Mouse (Mus musculus): ENCODE measurements around the gene Mbnl2. TPM values are rescaled to one million over a fixed set of nuclear protein-coding genes. Genes with fewer than 3 reads are reported as not detected.

Gene Mbnl2
- total and polyA plus RNA-seq, 3 experiments: 24.4 to 158 (median 70.1) TPM

DNA sequence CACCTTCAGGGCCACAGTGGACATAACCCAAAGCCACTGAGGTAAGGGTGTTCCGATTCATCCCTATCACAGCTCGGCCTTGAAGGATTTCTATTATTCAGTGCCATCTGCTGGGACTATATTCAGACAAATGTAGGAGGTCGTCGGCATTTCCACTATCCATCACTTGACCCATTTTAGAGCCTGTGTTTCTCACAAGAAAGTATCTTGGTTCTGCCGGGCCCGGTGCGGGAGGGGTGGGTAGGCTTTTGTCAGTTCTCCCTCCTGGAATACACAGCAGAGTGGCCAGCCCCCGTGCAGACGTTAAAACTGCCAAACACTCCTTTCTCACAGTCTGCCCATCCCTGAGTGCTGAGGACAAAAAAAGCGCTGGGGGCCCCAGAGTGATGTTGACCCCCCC, 134.4 kb downstream of the Mbnl2 start:
- ATAC-seq (ENCODE audit: extremely low read depth, insufficient number of reproducible peaks, low FRiP score, poor library complexity, severe bottlenecking) (no peak), DNase-seq (ENCODE audit: low spot score) (no peak)
- TF ChIP-seq POLR2AphosphoS5 (IDR thresholded peaks at IDR 0.05; ENCODE audit: insufficient replicate concordance, low read depth, low read length) (no peak), TAL1 (conservative IDR thresholded peaks at IDR 0.05; ENCODE audit: low read depth, low read length) (no peak), GATA1 (IDR thresholded peaks at IDR 0.05; ENCODE audit: borderline replicate concordance, low read length) (no peak), CTCF (IDR thresholded peaks at IDR 0.05; ENCODE audit: low read depth, low read length) (no peak), GATA2 (IDR thresholded peaks at IDR 0.05; ENCODE audit: borderline replicate concordance, low read depth, low read length) (no peak)
- Histone ChIP-seq H3K4me1 (ENCODE audit: insufficient read depth, low read depth, low read length) (peaks cover 4% of the 10 kb centered on the region; the same call in 1 of the 2 replicates), H3K9me3 (replicated peaks) (no peaks in the 10 kb centered on the region), H3K27me3 (ENCODE audit: insufficient read depth, low read length) (no peaks in the 10 kb centered on the region), H3K4me3 (ENCODE audit: low read depth, low read length) (no peak overlapping the region), H3K36me3 (replicated peaks) (peaks cover 67% of the 10 kb centered on the region)

DNA sequence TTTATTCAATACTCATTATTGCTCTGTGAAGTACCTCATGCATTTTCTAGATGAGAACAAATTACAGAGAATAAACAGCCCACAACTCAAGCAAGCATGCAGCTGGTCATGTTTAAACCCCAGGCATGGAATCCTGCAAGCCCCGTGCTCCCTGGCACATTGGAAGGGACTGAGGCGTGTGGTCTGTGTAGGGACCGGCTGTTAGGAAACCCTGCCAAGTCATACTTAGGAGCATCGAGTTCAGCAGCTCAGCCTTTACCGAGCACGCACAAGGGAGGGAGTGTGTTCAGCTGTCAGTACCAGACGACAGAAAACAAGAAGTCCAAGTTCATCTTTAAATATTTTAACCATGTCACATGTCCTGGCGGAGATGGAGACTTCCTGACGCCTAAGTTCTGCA, 141.4 kb downstream of the Mbnl2 start:
- H3K27me3 ChIP-seq (ENCODE audit: insufficient read depth, low read length): no peaks in the 10 kb centered on the region
- no peak overlapping the region for H3K4me3 ChIP-seq (ENCODE audit: low read depth, low read length)
- no peak for TF ChIP-seq GATA1 (IDR thresholded peaks at IDR 0.05; ENCODE audit: borderline replicate concordance, low read length)
- no peak for TF ChIP-seq GATA2 (IDR thresholded peaks at IDR 0.05; ENCODE audit: borderline replicate concordance, low read depth, low read length)
- no peak for TF ChIP-seq POLR2AphosphoS5 (IDR thresholded peaks at IDR 0.05; ENCODE audit: insufficient replicate concordance, low read depth, low read length)
- no peak for TF ChIP-seq CTCF (IDR thresholded peaks at IDR 0.05; ENCODE audit: low read depth, low read length)
- no peak for TF ChIP-seq TAL1 (conservative IDR thresholded peaks at IDR 0.05; ENCODE audit: low read depth, low read length)
- peaks cover 55% of the 10 kb centered on the region for H3K36me3 ChIP-seq (replicated peaks)
- H3K9me3 ChIP-seq (replicated peaks): no peaks in the 10 kb centered on the region
- no peaks in the 10 kb centered on the region for H3K4me1 ChIP-seq (ENCODE audit: insufficient read depth, low read depth, low read length)
- ATAC-seq (ENCODE audit: extremely low read depth, insufficient number of reproducible peaks, low FRiP score, poor library complexity, severe bottlenecking): no peak
- no peak for DNase-seq (ENCODE audit: low spot score)

DNA sequence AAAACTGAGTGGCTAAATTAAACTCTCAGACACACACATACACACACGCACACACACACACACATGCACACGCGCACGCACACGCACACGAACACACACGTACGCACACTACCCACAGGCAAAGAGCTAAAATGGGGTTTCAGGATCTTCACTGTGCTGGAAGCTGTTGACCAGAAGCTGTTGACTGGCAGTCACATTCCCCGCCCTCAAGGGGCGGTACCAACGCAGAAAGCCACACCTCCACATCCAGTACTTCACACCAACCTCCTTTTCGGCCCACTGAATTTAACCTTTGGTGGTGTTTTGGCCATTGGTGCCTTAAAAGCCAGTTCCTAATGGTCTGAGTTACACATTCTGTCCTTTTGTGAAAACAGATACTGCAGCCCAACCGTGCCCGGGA, 143.5 kb downstream of the Mbnl2 start:
- TF ChIP-seq CTCF (IDR thresholded peaks at IDR 0.05; ENCODE audit: low read depth, low read length) (no peak), GATA2 (IDR thresholded peaks at IDR 0.05; ENCODE audit: borderline replicate concordance, low read depth, low read length) (no peak), POLR2AphosphoS5 (IDR thresholded peaks at IDR 0.05; ENCODE audit: insufficient replicate concordance, low read depth, low read length) (no peak), TAL1 (conservative IDR thresholded peaks at IDR 0.05; ENCODE audit: low read depth, low read length) (no peak), GATA1 (IDR thresholded peaks at IDR 0.05; ENCODE audit: borderline replicate concordance, low read length) (no peak)
- no peaks in the 10 kb centered on the region for H3K9me3 ChIP-seq (replicated peaks)

DNA sequence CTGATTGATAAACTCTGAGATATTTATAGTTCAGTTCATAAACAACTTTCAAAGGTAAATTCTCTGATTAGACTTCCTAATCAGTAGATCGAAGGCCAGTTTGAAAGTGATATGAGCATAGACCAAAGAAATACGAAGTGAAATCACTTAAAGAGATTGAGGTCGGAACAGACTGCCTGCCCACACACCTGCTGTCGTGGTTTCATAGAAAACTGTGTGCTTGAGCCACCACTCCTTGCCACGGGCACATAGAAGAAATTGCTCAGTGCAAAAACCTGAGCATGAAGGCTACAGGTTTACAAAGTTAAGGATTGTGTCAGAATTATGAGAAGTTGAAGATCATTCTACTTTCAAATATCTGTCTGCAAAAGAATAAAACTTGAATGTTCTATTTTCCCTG, 153.0 kb downstream of the Mbnl2 start:
- H3K4me3 ChIP-seq (ENCODE audit: low read depth, low read length): no peak overlapping the region

More for the DNA sequence above, 143.5 kb downstream of the Mbnl2 start:
- Histone ChIP-seq H3K4me3 (ENCODE audit: low read depth, low read length) (no peak overlapping the region), H3K27me3 (ENCODE audit: insufficient read depth, low read length) (no peaks in the 10 kb centered on the region), H3K4me1 (ENCODE audit: insufficient read depth, low read depth, low read length) (no peaks in the 10 kb centered on the region), H3K36me3 (replicated peaks) (peaks cover 56% of the 10 kb centered on the region)
- ATAC-seq (ENCODE audit: extremely low read depth, insufficient number of reproducible peaks, low FRiP score, poor library complexity, severe bottlenecking): no peak
- no peak for DNase-seq (ENCODE audit: low spot score)

DNA sequence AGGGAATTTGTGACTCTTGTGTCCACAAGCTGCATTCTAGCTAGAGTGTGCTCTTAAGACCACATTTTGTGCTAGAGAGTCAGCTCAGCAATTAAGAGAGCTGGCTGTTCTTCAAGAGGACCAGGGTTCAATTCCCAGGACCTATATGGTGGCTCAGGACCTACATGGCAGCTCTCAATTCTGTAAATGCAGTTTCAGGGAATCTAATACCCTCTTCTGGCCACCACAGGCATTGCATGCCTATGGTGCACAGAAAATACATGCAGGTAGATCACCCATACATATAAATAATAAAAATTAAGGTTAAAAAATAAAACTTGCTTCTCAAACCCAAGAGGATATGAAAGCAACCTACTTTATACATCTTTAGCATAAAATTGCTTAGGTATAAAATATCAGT, 157.3 kb downstream of the Mbnl2 start:
- no peak for TF ChIP-seq GATA2 (IDR thresholded peaks at IDR 0.05; ENCODE audit: borderline replicate concordance, low read depth, low read length)
- TF ChIP-seq GATA1 (IDR thresholded peaks at IDR 0.05; ENCODE audit: borderline replicate concordance, low read length): no peak
- TF ChIP-seq TAL1 (conservative IDR thresholded peaks at IDR 0.05; ENCODE audit: low read depth, low read length): no peak
- TF ChIP-seq POLR2AphosphoS5 (IDR thresholded peaks at IDR 0.05; ENCODE audit: insufficient replicate concordance, low read depth, low read length): no peak
- no peak for TF ChIP-seq CTCF (IDR thresholded peaks at IDR 0.05; ENCODE audit: low read depth, low read length)
- Histone ChIP-seq H3K36me3 (replicated peaks) (peaks cover 3% of the 10 kb centered on the region), H3K9me3 (replicated peaks) (no peaks in the 10 kb centered on the region), H3K4me3 (ENCODE audit: low read depth, low read length) (no peak overlapping the region), H3K4me1 (ENCODE audit: insufficient read depth, low read depth, low read length) (no peaks in the 10 kb centered on the region), H3K27me3 (ENCODE audit: insufficient read depth, low read length) (no peaks in the 10 kb centered on the region)
- no peak; the same call in 1 of the 2 replicates for ATAC-seq (ENCODE audit: extremely low read depth, insufficient number of reproducible peaks, low FRiP score, poor library complexity, severe bottlenecking)
- DNase-seq (ENCODE audit: low spot score): no peak

More for the DNA sequence above, 153.0 kb downstream of the Mbnl2 start:
- TF ChIP-seq TAL1 (conservative IDR thresholded peaks at IDR 0.05; ENCODE audit: low read depth, low read length) (no peak), GATA1 (IDR thresholded peaks at IDR 0.05; ENCODE audit: borderline replicate concordance, low read length) (no peak), GATA2 (IDR thresholded peaks at IDR 0.05; ENCODE audit: borderline replicate concordance, low read depth, low read length) (no peak), CTCF (IDR thresholded peaks at IDR 0.05; ENCODE audit: low read depth, low read length) (no peak), POLR2AphosphoS5 (IDR thresholded peaks at IDR 0.05; ENCODE audit: insufficient replicate concordance, low read depth, low read length) (no peak)
- peaks cover 23% of the 10 kb centered on the region for H3K36me3 ChIP-seq (replicated peaks)
- H3K9me3 ChIP-seq (replicated peaks): no peaks in the 10 kb centered on the region
- H3K27me3 ChIP-seq (ENCODE audit: insufficient read depth, low read length): no peaks in the 10 kb centered on the region
- no peaks in the 10 kb centered on the region for H3K4me1 ChIP-seq (ENCODE audit: insufficient read depth, low read depth, low read length)
- DNase-seq (ENCODE audit: low spot score): no peak
- ATAC-seq (ENCODE audit: extremely low read depth, insufficient number of reproducible peaks, low FRiP score, poor library complexity, severe bottlenecking): no peak

DNA sequence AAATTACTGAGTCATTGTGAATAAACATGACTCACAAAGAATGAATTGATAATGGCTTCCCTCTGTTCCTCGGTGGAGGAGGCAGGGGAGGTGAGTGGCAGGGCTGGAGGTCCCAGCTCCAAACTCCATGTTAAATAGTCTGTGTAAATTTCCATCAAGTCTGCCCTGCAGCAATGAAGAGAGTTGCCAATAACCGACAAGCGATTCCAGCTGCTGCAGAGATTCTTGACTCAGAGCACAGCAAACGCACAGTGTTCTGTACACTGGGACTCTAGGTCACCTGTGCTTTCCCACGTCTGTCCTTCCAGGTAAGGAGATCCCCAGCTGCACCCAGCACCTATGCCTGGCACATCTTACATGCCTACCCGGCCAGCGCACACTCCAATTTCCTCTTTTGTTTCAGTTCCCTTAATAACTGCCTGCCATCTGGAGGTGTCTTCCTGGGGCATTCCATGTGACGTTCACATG, 158.5 kb downstream of the Mbnl2 start:
- TF ChIP-seq TAL1 (conservative IDR thresholded peaks at IDR 0.05; ENCODE audit: low read depth, low read length): no peak
- TF ChIP-seq POLR2AphosphoS5 (IDR thresholded peaks at IDR 0.05; ENCODE audit: insufficient replicate concordance, low read depth, low read length): no peak
- TF ChIP-seq GATA1 (IDR thresholded peaks at IDR 0.05; ENCODE audit: borderline replicate concordance, low read length): no peak
- TF ChIP-seq CTCF (IDR thresholded peaks at IDR 0.05; ENCODE audit: low read depth, low read length): no peak
- TF ChIP-seq GATA2 (IDR thresholded peaks at IDR 0.05; ENCODE audit: borderline replicate concordance, low read depth, low read length): no peak
- DNase-seq (ENCODE audit: low spot score) (no peak), ATAC-seq (ENCODE audit: extremely low read depth, insufficient number of reproducible peaks, low FRiP score, poor library complexity, severe bottlenecking) (no peak; the same call in 1 of the 2 replicates)
- Histone ChIP-seq H3K4me3 (ENCODE audit: low read depth, low read length) (no peak overlapping the region), H3K9me3 (replicated peaks) (no peaks in the 10 kb centered on the region), H3K27me3 (ENCODE audit: insufficient read depth, low read length) (no peaks in the 10 kb centered on the region), H3K4me1 (ENCODE audit: insufficient read depth, low read depth, low read length) (no peaks in the 10 kb centered on the region), H3K36me3 (replicated peaks) (peaks cover 3% of the 10 kb centered on the region)

All from G1E (cell line).